Mouse (Mus musculus) cerebral cortex, adult 2 months (tissue): ENCODE results near the gene Cyp26b1.

Experiments used
- WGBS: fragments of 180-500 bp; shearing (Covaris S2); methylation state at CpG from one replicate; pipeline ENCODE4 v1.1.7; 2018; 5-methylcytosine and 5-hydroxymethylcytosine counted together

Gene Cyp26b1

GRCm38 (mm10) chr6:84549852-84550437, 43.8 kb downstream of the Cyp26b1 start:
- WGBS, result 62% methylated on average over 9 of the region's 9 CpGs

- 76% methylated on average over 2 of the region's 2 CpGs for WGBS
Observed at GRCm38 (mm10) chr6:84545428-84545827, 48.3 kb downstream of the Cyp26b1 start.

- WGBS, result 79% methylated on average over 3 of the region's 3 CpGs
Observed at GRCm38 (mm10) chr6:84544359-84544758, 49.3 kb downstream of the Cyp26b1 start.

DNA sequence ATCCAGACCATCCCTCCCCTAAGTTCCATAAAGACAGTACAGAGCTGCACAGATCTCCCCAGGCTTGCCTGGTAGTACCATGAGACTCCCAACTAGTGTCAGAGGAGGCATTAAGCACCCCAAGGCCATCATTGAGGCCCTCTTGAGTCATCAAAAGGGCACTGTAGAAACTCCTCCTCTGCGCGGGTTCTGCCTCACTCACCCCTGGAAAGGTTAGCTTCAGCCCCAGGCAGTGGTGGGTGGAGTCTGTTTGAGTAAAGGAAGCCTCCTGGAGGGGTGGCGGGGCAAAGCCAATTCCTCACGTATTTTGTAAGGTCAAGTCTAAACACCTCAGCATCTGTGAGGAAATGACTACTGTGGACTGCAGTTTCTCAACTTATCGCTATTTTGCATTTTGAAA, 50.2 kb downstream of the Cyp26b1 start:
- 76% methylated on average over 5 of the region's 5 CpGs for whole genome bisulfite sequencing

GRCm38 (mm10) chr6:84539924-84540323, 53.8 kb downstream of the Cyp26b1 start:
- WGBS, result 74% methylated on average over 4 of the region's 4 CpGs

DNA sequence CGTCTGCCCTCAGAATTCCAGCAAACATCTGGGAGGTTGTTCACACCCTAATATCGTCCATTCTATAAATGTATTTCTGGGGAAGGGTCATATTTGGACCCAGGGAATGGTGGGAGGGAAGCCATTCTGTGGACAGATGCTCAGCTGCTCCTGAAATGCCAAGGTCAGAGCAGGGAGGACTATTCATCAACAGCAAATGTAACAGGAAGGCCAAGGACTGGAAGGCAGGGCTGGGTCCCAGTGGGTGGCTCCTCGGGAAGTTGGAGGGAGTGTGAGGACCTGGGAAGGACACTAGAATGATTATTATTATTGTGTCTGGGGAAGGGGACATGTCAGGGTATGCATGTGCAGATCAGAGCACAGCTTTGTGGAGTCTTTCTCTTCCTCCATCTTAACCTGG, 55.0 kb downstream of the Cyp26b1 start:
- 82% methylated on average over 3 of the region's 3 CpGs for WGBS

- 44% methylated on average over 16 of the region's 16 CpGs for WGBS
Observed at GRCm38 (mm10) chr6:84537611-84538197, 56.0 kb downstream of the Cyp26b1 start.

- 62% methylated on average over 3 of the region's 3 CpGs for WGBS
Observed at GRCm38 (mm10) chr6:84534944-84535343, 58.8 kb downstream of the Cyp26b1 start.

GRCm38 (mm10) chr6:84524901-84525601, 68.7 kb downstream of the Cyp26b1 start:
- WGBS, result 86% methylated on average over 7 of the region's 7 CpGs
